14 mouse cellular contexts compared by ENCODE assay signal in the genomic region with DNA sequence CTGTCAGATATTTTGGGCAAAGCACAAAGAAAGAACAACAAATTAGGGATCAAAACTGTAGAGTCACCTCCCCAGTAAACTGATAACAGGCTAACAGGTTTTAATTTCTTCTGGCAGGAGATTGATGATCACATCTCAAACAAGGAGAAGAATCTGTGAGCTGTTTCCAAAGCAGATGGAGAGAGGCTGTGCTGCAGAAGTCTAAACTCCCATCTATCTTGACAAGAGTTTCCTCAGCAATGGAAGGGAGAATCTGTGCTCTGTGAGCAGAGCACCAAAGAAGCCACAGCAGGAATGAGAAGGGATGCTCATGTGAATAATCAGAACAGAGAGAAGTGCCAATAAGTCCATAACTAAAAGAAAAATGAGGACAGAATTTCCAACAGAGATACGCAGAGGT. TPM values are rescaled to one million over a fixed set of nuclear protein-coding genes. Genes with fewer than 3 reads are reported as not detected.
"Had no signal": no experiment of that assay in that cellular context is flagged by ENCODE, and none has a peak within 500 bp of the region (broad histone marks: within the 10 kb centered on the region; RNA-seq: fewer than 3 reads in every experiment).

No protein-coding gene starts in this region.

- DNase-seq: lung, postnatal 14 days; lung, postnatal 36 days; right cerebral cortex, postnatal 14 days; thymus, adult 2 months; thymus, postnatal 25 days; thymus, postnatal 4 days had no signal

- ATAC-seq: lung, postnatal 0 days; midbrain, embryonic 13.5 days; midbrain, embryonic 15.5 days had no signal

RNA-seq across cellular contexts. Expression of gene Lrrtm1, which starts 58.8 kb away (rescaled TPM):
- total RNA-seq: megakaryocyte progenitor cell, adult 5-6 weeks; monocyte, adult 5-6 weeks; neutrophil, adult 5-6 weeks had no signal
- polyA plus RNA-seq: macrophage; spleen, adult 2 months had no signal
